Mouse (Mus musculus): ENCODE measurements at regions not wholly inside any gene's neighbourhood (a gene's known extent, or its start where the extent isn't known, plus 50 kb on each side); places are given as distances from the start of the nearest gene placed in this dataset.

- Histone ChIP-seq H3K36me3 (ENCODE audit: control insufficient read depth, insufficient read depth, low read length) (no peaks in the 10 kb centered on the region), H3K4me1 (ENCODE audit: control insufficient read depth, insufficient read depth, insufficient read length) (no peaks in the 10 kb centered on the region), H3K27me3 (ENCODE audit: control insufficient read depth, insufficient read depth, low read length) (no peaks in the 10 kb centered on the region), H3K27ac (ENCODE audit: insufficient read depth, low read length) (no peak overlapping the region), H3K4me3 (ENCODE audit: extremely low read depth, insufficient read depth, insufficient read length) (no peak overlapping the region)
- no peak for DNase-seq (ENCODE audit: low read depth in 1 of 2, low spot score in 2 of 2)
- 61% methylated on average over 9 of the region's 9 CpGs for WGBS
- TF ChIP-seq POLR2A (IDR thresholded peaks at IDR 0.05; ENCODE audit: low read depth, low read length): no peak
- no peak for TF ChIP-seq CTCF (IDR thresholded peaks at IDR 0.05; ENCODE audit: extremely low read depth, insufficient read depth, insufficient read length, insufficient replicate concordance)
Measured at GRCm38 (mm10) chr4:46286955-46287354, 56.5 kb upstream of the Foxe1 start.

- TF ChIP-seq CTCF (IDR thresholded peaks at IDR 0.05; ENCODE audit: extremely low read depth, insufficient read depth, insufficient read length, insufficient replicate concordance) (no peak), POLR2A (IDR thresholded peaks at IDR 0.05; ENCODE audit: low read depth, low read length) (no peak)
- no peak for DNase-seq (ENCODE audit: low read depth in 1 of 2, low spot score in 2 of 2)
- no peak overlapping the region for H3K4me3 ChIP-seq (ENCODE audit: extremely low read depth, insufficient read depth, insufficient read length)
- H3K27ac ChIP-seq (ENCODE audit: insufficient read depth, low read length): no peak overlapping the region
- no peaks in the 10 kb centered on the region for H3K36me3 ChIP-seq (ENCODE audit: control insufficient read depth, insufficient read depth, low read length)
- no peaks in the 10 kb centered on the region for H3K4me1 ChIP-seq (ENCODE audit: control insufficient read depth, insufficient read depth, insufficient read length)
- H3K27me3 ChIP-seq (ENCODE audit: control insufficient read depth, insufficient read depth, low read length): no peaks in the 10 kb centered on the region
- WGBS: 40% methylated on average over 10 of the region's 10 CpGs
Measured at GRCm38 (mm10) chr4:46291620-46292254, 51.7 kb upstream of the Foxe1 start.
